Mouse (Mus musculus): ENCODE results near the gene Apaf1. TPM values are rescaled to one million over a fixed set of nuclear protein-coding genes. Genes with fewer than 3 reads are reported as not detected.

Gene Apaf1
- 36.1 and 41.4 TPM in 2 replicates for total RNA-seq (2017)

DNA sequence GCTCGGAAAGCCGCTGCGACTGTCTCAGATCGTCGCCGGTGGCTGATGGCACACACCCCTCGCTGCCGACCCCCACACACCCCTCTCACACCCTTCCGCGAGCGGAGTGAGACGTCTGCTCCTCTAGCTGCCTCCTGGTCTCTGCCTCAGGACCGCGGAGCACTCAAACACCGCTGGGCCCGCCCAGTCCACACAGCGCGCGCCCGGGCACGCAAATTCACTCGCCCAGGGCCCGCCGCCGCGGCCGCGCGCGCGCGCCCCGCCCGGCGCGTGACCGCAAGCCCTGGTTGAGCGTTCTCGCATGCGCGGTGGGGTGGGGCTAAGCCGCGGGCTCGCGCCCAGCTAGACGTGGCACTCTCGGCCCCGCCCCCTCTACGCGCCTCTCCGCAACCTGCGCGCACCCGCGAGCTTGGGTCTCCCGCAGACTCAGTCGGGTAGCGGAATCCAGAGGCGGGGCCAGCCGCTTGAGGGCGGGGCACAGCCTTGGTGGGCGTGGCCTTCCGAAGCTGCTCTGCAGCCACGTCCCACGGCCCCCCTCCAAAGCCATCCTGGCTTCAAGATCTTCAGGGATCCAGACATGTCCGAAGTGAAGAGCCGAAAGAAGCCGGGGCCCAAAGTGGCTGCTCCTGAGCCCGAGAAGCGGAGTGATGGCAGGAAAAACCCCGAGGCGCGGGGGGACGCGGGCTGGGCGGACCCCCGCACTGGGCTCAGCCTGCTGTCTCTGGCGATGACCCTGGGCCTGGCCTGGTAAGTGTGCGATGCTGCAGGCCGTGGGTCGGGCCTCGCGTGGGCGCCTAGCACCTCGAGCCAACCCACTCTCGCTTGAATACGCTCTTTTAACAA is at the start of gene Apaf1, which contains the start of gene Ikbip:
TSS of gene Apaf1 (minus strand) at position 221 of the 843 bp plus-strand sequence.
TSS of gene Ikbip (plus strand) at position 391 of the 843 bp plus-strand sequence.
- ATAC-seq (ENCODE audit: extremely low read depth, insufficient number of reproducible peaks, low FRiP score, poor library complexity, severe bottlenecking) = peak; percentile 97

DNA sequence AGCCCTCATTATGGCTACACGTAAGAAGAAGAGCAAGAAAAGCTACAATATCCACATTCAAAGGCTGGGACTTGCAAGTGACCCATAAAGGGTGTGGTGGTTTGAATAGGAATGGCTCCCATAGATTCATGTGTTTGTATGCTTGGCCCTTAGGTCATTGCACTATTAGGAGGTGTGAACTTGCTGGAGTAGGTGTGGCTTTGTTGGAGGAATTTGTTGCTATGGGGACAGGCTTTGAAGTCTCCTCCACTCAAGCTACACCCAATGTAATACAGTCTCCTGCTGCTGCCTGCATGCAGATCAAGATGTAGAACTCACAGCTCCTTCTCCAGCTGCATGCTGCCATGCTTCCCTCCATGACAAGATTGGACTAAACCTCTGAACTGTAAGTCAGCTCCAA is 49.0 kb upstream of the Apaf1 start:
- ATAC-seq (ENCODE audit: extremely low read depth, insufficient number of reproducible peaks, low FRiP score, poor library complexity, severe bottlenecking) = no peak

DNA sequence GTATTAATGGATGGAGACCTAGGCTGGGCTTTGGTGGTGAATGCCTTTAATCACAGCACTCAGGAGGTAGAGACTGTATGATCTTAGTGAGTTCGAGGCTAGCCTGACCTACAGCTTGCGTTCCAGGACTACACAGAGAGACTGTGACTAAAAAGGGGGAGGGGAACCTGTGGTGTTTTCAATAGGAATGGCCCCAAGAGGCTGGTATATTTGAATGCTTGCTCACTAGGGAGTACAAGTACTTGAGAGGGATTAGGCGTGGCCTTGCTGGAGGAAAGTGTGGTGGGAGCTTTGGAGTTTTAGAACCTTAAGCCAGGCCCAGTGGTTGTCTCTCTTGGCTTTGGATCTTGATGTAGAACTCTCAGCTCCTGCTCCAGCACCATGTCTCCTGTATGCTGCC is 48.2 kb upstream of the Apaf1 start:
- ATAC-seq (ENCODE audit: extremely low read depth, insufficient number of reproducible peaks, low FRiP score, poor library complexity, severe bottlenecking) = no peak

DNA sequence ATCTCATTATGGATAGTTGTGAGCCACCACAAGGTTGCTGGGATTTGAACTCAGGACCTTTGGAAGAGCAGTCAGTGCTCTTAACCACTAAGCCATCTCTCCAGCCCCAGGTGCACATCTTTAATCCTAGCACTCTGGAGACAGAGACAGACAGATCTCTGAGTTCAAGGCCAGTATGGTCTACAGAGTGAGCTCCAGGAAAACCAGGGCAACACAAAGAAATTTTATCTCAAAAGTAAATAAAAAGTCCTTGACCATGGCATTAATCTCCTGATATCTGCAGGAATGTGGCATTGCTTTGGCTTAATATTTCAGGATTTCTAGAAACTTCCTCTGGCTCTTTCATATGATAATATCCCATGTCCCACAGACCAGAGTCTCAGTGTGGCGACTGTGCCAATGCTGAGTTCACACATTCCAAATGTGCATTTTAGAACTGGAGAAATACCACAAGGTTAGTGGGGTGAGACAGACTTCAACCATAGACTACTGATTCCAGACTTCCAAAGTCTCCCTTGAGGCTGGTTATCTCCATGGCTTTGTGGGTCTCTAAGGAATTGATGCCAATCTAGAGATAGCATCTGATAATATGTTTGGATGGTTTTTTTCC is 46.1 kb upstream of the Apaf1 start:
- ATAC-seq (ENCODE audit: extremely low read depth, insufficient number of reproducible peaks, low FRiP score, poor library complexity, severe bottlenecking) = no peak

DNA sequence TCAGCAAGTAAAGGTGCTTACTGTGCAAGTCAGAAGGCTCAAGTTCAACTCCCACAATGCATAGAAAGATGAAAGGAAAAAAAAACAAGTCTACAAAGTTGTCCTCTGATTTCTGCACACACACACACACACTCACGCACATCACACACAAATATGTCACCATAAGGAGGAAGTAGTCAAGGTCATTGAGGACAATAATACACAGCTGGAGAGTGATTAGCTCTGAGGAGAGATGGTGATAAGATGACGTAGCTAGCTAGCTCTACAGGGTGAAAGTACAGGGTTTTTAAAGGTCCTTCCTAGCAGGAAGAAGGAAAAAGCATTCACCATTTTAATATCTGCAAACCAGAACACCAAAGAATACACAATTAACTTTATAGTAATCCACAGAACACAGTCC is 44.8 kb upstream of the Apaf1 start:
- ATAC-seq (ENCODE audit: extremely low read depth, insufficient number of reproducible peaks, low FRiP score, poor library complexity, severe bottlenecking) = no peak

DNA sequence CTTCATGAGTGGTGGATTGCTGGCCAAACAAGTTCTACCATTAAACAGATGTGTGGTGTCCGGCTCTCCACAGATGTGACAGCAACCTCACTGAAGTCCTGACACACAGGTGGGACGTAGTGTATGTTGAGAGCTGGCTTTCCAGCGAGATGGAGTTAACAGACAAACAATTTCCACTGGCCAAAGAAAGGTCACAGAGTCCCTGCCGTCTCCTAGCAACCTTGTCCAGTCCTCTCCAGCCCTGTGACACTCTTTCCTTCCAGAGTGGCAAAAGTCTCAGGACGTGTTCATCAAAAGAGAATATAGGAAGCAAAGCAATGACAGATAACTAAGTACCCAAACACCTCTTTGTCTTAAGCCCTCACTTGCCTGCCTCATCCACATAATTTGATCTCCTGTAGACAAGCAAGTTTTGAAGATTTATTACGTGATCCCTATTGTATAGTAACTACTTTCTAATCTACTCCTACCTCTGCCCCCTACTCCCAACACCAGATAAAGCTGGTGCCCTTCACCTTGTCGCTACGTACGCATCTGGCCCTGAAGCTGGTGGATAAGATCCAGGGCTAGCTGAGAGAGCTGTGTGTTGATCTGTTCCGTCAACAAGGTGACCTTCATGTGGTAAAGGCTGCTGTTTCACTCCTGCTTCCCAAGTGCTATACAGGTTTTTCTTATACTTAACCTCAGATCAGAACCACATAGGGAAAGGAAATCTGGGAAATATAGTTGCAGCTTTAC is 44.2 kb upstream of the Apaf1 start:
- no peak for ATAC-seq (ENCODE audit: extremely low read depth, insufficient number of reproducible peaks, low FRiP score, poor library complexity, severe bottlenecking)

DNA sequence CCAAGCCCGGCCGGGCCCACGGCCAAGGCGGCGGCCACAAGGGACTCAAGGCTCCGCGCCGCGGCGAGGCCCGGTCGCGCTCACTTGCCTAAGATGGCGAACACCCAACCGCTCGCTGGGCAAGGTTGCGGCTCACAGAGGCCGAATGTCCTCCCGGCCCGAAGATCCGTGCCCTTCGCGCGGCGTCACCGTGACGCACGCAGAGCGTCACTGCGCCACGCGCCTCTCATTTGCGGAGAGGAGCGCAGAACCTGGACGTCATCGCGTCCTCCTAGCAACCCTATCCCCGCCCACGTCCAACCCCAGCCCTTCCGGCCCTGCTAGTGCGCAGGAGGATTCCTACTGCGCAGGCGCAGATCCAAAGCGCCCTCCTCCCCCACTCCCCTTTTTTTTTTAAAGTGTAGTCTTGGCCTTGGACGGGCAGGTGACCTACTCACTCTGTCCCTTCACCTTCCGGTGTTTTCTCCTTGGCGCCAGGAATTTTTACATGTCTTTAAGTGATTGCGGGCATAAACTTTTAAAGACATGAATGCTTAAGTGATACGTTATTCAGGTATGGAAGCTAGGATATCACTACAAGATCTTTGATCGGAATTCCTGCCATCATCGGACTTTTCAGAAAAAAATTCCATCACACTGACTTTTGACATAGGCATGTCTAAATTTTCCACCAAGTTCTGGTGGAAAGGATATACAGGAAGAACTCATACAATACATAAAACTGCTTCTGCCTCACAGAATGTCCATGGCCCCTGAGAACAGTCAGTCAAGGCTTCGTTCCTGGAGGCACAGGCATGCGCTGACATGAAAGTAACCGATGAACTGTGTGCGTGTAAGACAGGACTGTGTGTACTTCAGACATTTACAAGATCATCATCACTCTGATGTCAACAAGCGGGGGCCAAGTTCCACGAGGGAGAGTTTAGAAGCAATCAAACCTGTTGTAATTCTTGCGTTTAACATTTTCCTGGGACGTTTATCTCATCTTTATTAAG is 41.6 kb upstream of the Apaf1 start, which contains the start of gene Slc25a3:
TSS of gene Slc25a3 (minus strand) at position 232 of the 995 bp plus-strand sequence.
- peak; percentile 99 for ATAC-seq (ENCODE audit: extremely low read depth, insufficient number of reproducible peaks, low FRiP score, poor library complexity, severe bottlenecking)

DNA sequence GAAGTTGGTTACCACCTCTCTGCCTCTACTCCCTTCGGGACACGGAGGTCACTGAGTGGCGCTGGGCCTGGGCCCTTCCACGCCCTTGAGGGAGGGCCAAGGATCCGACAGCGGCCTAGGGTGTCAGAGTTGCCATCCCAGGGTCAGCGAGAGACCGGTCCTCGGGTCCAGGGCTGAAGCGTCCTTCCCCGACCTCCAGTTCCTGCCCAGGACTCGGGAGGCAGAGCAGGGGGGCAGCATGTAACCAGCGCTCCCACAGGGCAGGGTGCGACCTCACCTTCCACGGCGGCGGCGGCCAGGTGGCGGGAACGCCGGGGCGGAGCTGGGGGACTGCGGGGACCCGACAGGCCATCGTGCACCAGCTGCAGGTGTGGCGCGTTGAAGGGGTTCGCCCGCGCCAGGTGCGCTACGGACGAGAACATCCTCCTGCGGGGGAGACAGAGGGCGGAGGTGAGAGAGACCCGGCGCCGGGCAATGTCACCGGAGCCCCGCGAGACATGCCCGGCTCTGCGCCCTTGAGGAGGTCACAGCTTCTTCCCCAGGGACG is 40.8 kb upstream of the Apaf1 start:
- no peak for ATAC-seq (ENCODE audit: extremely low read depth, insufficient number of reproducible peaks, low FRiP score, poor library complexity, severe bottlenecking)

DNA sequence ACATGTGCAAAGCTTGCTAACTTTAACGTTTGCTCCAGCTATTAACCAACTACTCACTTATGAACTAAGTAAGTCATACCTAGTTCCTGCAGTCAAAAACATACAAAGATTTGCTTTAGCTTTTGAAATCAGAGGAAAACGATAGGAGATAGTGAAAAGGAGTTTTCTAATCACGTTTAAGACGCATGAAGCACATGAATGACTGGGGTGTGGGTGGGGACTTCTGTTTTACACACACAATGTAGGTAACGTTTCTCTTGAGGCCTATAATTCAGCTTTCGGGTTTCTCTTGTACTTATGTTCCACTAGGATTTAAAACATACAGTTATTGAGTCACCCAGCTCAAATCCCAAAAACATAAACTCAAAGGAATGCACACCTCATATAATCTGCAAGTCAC is 40.1 kb upstream of the Apaf1 start:
- no peak for ATAC-seq (ENCODE audit: extremely low read depth, insufficient number of reproducible peaks, low FRiP score, poor library complexity, severe bottlenecking)

DNA sequence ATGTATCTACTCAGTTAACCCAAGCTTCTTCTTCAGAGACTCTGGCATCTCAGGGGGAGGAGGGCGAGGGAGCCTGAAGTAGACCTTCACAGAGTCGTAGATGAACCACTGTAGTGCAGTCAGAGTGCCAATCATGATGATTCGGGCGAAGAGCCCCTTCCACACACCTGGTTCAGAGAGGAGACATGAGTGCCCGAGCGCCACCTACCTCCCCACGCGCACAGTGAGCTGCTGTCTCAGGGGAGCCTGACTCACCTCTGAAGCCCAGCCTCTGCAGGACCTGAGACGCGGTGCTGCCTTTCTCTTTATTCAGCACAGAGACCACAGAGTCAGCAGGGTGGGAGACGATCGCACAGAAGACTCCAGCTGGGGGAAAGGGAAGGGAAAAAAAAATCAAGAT is 34.4 kb upstream of the Apaf1 start:
- ATAC-seq (ENCODE audit: extremely low read depth, insufficient number of reproducible peaks, low FRiP score, poor library complexity, severe bottlenecking) = no peak

DNA sequence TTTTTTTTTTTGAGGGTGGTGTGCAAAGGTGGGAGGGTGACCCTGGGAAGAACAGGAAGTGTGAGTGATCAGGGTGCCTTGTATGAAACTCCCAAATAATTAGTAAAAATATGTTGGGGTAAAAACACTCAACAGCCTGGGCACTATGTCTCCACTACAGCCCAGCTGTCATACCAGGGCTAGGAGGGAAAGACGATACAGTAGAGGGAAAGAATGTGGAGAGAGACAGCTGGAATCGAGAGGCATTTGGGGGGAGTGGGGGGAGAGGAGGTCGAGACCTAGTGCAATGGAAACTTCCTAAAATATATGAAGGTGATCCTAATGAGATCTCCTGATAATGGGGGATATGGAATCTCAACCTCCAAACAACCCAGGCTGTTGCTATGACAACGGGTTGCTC is 27.3 kb upstream of the Apaf1 start:
- no peak for ATAC-seq (ENCODE audit: extremely low read depth, insufficient number of reproducible peaks, low FRiP score, poor library complexity, severe bottlenecking)

DNA sequence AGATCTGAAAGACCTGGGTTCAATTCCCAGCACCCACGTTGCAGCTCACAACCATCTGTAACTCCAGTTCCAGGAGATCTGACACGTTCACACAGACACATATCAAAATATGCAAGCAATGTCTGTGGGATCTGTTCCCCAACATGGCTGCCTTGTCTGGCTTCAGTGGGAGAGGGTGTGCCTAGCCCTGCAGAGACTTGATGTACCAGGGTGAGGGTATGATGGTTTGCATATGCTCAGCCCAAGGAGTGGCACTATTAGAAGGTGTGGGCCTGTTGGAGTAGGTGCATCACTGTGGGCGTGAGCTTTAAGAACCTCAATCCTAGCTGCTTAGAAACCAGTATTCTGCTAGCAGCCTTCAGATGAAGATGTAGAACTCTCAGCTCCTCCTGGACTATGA is 23.4 kb upstream of the Apaf1 start:
- ATAC-seq (ENCODE audit: extremely low read depth, insufficient number of reproducible peaks, low FRiP score, poor library complexity, severe bottlenecking) = no peak

DNA sequence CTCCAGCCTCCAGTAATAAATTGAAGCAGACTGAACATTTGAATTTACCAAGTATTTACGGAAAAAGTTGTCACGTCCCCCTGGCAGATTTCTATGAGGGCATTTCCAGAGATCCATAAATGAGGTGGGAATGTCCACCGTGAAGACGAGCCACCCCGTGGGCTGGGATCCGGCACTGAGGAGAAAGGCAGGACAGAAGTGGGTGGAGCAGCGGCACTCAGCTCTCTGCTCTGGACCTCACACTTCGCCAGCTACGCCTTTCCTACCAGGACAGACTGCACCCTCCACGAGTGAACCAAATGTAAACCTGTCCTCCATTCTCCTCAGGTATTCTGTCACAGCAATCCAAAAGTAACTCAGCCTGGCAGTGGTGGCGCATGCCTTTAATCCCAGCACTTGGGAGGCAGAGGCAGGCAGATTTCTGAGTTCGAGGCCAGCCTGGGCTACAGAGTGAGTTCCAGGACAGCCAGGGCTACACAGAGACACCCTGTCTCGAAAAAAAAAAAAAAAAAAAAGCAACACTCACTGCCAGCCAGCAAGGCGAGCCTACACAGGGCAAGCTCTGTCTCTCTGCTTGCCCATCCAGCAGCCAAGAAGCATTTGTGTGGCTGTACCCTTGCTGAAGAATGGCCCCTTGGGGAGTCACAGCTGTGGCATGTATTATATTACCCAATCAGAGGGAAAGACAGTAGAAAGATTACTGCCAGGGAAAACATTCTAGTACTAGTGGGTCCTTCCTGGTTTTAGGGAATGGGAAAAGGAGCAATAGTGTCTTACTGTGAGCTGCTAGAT is 20.4 kb upstream of the Apaf1 start:
- no peak for ATAC-seq (ENCODE audit: extremely low read depth, insufficient number of reproducible peaks, low FRiP score, poor library complexity, severe bottlenecking)

DNA sequence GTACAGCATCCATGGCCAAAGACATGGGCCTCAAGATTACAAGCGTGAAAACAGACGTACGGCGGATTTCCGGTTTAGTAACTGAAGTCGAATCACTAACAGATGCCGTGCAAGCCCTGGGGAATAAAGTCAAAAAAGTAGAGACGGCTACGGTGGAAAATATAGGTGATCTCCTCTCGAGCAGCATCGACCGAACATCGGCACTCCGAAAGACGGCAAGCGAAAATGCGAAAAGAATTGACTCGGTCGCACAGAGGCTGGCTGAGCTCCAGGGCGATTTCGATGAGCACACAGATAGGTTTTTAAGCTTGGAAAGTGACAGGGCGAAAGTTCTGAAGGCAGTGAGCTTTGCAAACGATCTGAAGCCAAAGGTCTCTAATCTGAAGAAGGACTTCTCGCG is 19.4 kb upstream of the Apaf1 start:
- ATAC-seq (ENCODE audit: extremely low read depth, insufficient number of reproducible peaks, low FRiP score, poor library complexity, severe bottlenecking) = no peak

DNA sequence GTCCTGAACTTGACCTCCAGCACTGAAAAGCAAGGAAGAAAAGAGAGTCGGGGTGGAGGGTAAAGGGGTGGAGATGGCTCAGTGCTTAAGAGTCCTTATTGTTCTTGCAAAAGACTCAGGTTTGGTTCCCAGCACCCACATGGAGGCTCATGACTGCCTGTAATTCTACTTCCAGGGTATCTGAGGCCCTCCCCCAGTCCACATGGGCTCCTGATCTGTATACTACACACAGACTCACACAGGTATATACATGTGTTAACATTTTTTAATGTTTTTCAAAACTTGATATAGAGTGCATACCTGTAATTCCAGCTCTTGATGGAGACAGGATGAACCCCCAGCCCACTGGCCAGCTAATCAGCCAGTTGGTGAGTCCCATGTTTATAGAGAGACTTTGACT is 17.5 kb upstream of the Apaf1 start:
- no peak for ATAC-seq (ENCODE audit: extremely low read depth, insufficient number of reproducible peaks, low FRiP score, poor library complexity, severe bottlenecking)

DNA sequence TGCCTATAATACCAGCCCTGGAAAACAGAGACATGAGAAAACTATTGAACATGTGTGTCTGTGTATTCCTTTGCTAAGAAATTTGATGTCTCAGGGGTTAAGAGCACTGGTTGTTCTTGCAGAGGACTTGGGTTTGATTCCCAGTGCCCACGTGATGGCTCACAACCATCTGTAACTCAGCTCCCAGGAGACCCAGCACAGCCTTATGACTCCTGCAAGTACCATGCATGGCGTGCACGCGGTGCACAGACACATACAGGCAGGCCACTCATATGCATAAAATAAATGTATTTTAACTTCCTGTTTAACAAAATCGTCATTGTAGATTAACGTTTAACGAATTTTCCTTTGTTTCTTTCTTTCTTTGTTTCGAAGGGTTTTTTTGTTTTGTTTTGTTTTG is 15.5 kb upstream of the Apaf1 start:
- no peak for ATAC-seq (ENCODE audit: extremely low read depth, insufficient number of reproducible peaks, low FRiP score, poor library complexity, severe bottlenecking)

DNA sequence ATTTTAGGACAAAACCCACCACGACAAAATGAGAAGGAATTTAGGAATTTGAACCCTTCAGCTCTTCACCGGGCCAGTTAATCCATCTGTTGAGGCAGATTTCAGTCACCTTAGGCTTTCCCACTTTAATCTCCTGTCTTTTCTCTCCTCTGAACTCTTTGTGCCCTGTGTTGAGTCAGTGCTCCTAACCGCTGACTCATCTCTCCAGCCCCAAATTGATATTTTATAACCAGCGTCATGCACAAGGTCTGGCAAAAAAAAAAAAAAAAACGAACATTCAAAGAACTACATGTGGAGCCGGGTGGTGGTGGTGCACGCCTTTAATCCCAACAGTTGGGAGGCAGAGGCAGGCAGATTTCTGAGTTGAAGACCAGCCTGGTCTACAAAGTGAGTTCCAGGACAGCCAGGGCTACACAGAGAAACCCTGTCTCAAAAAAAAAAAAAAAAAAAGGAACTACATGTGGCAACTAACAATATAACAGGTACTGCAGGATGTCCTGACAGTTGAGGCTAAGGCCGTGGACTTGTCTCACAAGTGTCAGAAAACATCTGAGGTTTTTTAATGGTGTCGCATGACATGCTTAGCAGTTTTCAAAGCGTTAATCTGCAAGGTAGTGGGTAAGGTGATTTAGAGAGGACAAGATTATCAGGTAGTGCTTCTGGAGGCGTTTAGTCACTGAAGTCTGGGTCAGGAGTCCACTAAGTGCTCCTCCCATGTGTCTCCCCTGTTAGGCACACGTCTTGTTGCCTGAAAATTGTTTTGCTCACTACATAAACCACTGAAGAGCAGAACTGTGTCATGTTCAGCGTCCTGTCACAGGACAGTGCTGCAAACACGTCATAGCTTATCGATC is 11.9 kb upstream of the Apaf1 start:
- no peak for ATAC-seq (ENCODE audit: extremely low read depth, insufficient number of reproducible peaks, low FRiP score, poor library complexity, severe bottlenecking)

All from neutrophil, adult 5-6 weeks (primary cell).